Mouse (Mus musculus) liver, adult 2 months (tissue): ENCODE data around the gene Slain1. TPM values are rescaled to one million over a fixed set of nuclear protein-coding genes. Genes with fewer than 3 reads are reported as not detected.

Experiments used
- DNase-seq: peaks from one replicate; pipeline ENCODE4 v3.0.0-alpha.2; 2011; ENCODE audit warnings: low read depth, low spot score; ENCODE audit errors: extremely low read depth
- H3K27ac ChIP-seq: fragments of 200-500 bp; replicated peaks from 2 replicates; pipeline ENCODE4 v1.5.1; 2012; ENCODE audit warnings: low read depth, mild to moderate bottlenecking, control low read depth, inconsistent platforms, low read length; ENCODE audit not compliant: insufficient read depth
- H3K27me3 ChIP-seq: fragments of 200-500 bp; 2 replicates; pipeline ENCODE4 v1.6.1; 2012; ENCODE audit warnings: mild to moderate bottlenecking, moderate library complexity, low read length, inconsistent platforms; ENCODE audit not compliant: control insufficient read depth, insufficient read depth
- H3K36me3 ChIP-seq: fragments of 200-500 bp; 2 replicates; pipeline ENCODE4 v1.6.1; 2012; ENCODE audit warnings: low read length, inconsistent platforms; ENCODE audit not compliant: control insufficient read depth, insufficient read depth
- H3K4me1 ChIP-seq: fragments of 200-500 bp; 2 replicates; pipeline ENCODE4 v1.6.1; 2011; ENCODE audit warnings: low read length; ENCODE audit not compliant: control insufficient read depth, insufficient read depth
- H3K4me3 ChIP-seq: fragments of 200-500 bp; 2 replicates; pipeline ENCODE4 v1.5.1; 2011; ENCODE audit warnings: low read depth, mild to moderate bottlenecking, control low read depth, low read length, moderate library complexity; ENCODE audit not compliant: insufficient read depth
- H3K79me2 ChIP-seq: fragments of 200-500 bp; 2 replicates; pipeline ENCODE4 v1.6.1; 2012; ENCODE audit warnings: inconsistent platforms, mild to moderate bottlenecking, low read length, moderate library complexity; ENCODE audit not compliant: control insufficient read depth, insufficient read depth
- H3K9ac ChIP-seq: fragments of 200-500 bp; 2 replicates; pipeline ENCODE4 v1.6.1; 2012; ENCODE audit warnings: low read depth, mild to moderate bottlenecking, control low read depth, inconsistent platforms, low read length
- CTCF ChIP-seq: fragments of 200-500 bp; IDR thresholded peaks from 2 replicates; pipeline ENCODE4 v1.5.1; 2011; ENCODE audit warnings: low read depth, low read length, control low read depth
- POLR2A ChIP-seq: fragments of 200-500 bp; IDR thresholded peaks from 2 replicates; pipeline ENCODE4 v1.6.1; 2011; ENCODE audit warnings: low read length, control low read depth; ENCODE audit not compliant: insufficient read depth; ENCODE audit errors: extremely low read depth
- WGBS: fragments of 180-500 bp; shearing (Covaris S2); methylation state at CpG from one replicate; pipeline ENCODE4 v1.1.7; 2018; 5-methylcytosine and 5-hydroxymethylcytosine counted together
- polyA plus RNA-seq: library from polyadenylated mRNA; depleted of rRNA; stranded (reverse); fragments of >200 nt; gene quantifications from 2 replicates; pipeline ENCODE4 v1.2.3, GENCODE M21; 2012
- total RNA-seq: library from RNA; depleted of rRNA; stranded (reverse); fragments of >200 nt; gene quantifications from 2 replicates; pipeline ENCODE4 v1.2.3, GENCODE M21; 2014

Slain1 gene
- total and polyA plus RNA-seq, 2 experiments = 0.09 to 0.31 TPM

GRCm38 (mm10) chr14:103626100-103626499, 23.9 kb upstream of the Slain1 start:
- Histone ChIP-seq H3K4me3 (no peak overlapping the region), H3K9ac (no peak overlapping the region), H3K27ac (no peak overlapping the region), H3K27me3 (peaks cover 3% of the 10 kb centered on the region; the same call in 1 of the 2 replicates), H3K79me2 (no peaks in the 10 kb centered on the region), H3K4me1 (no peaks in the 10 kb centered on the region), H3K36me3 (no peaks in the 10 kb centered on the region)
- WGBS = 84% methylated on average over 6 of the region's 6 CpGs
- TF ChIP-seq POLR2A (no peak), CTCF (no peak)
- no peak for DNase-seq

GRCm38 (mm10) chr14:103629639-103630364, 20.2 kb upstream of the Slain1 start:
- Histone ChIP-seq H3K27me3 (peaks cover 3% of the 10 kb centered on the region; the same call in 1 of the 2 replicates), H3K4me3 (no peak overlapping the region), H3K36me3 (no peaks in the 10 kb centered on the region), H3K79me2 (no peaks in the 10 kb centered on the region), H3K27ac (no peak overlapping the region), H3K9ac (no peak overlapping the region), H3K4me1 (no peaks in the 10 kb centered on the region)
- 87% methylated on average over 7 of the region's 7 CpGs for WGBS
- no peak for DNase-seq
- TF ChIP-seq POLR2A (no peak), CTCF (no peak)

GRCm38 (mm10) chr14:103630545-103630944, 19.5 kb upstream of the Slain1 start:
- Histone ChIP-seq H3K27ac (no peak overlapping the region), H3K4me3 (no peak overlapping the region), H3K27me3 (peaks cover 3% of the 10 kb centered on the region; the same call in 1 of the 2 replicates), H3K4me1 (no peaks in the 10 kb centered on the region), H3K79me2 (no peaks in the 10 kb centered on the region), H3K9ac (no peak overlapping the region), H3K36me3 (no peaks in the 10 kb centered on the region)
- WGBS = 80% methylated on average over 8 of the region's 8 CpGs
- no peak for TF ChIP-seq CTCF
- no peak for TF ChIP-seq POLR2A
- no peak for DNase-seq

GRCm38 (mm10) chr14:103643933-103644332, 6.1 kb upstream of the Slain1 start:
- no peaks in the 10 kb centered on the region for H3K4me1 ChIP-seq
- TF ChIP-seq CTCF (no peak), POLR2A (no peak)
- no peak overlapping the region for H3K9ac ChIP-seq
- 67% methylated on average over 3 of the region's 3 CpGs for WGBS
- peaks cover 2% of the 10 kb centered on the region; the same call in 1 of the 2 replicates for H3K27me3 ChIP-seq
- no peak overlapping the region for H3K27ac ChIP-seq
- no peak for DNase-seq
- no peaks in the 10 kb centered on the region for H3K79me2 ChIP-seq
- no peaks in the 10 kb centered on the region for H3K36me3 ChIP-seq
- no peak overlapping the region for H3K4me3 ChIP-seq

- Histone ChIP-seq H3K79me2 (no peaks in the 10 kb centered on the region), H3K27me3 (peaks cover 14% of the 10 kb centered on the region), H3K4me1 (no peaks in the 10 kb centered on the region; the same call in 1 of the 2 replicates), H3K36me3 (no peaks in the 10 kb centered on the region), H3K4me3 (no peak overlapping the region), H3K27ac (no peak overlapping the region), H3K9ac (no peak overlapping the region)
- no peak for DNase-seq
- 86% methylated on average over 2 of the region's 2 CpGs for WGBS
- TF ChIP-seq POLR2A (no peak), CTCF (no peak)
These were observed 2.0 kb upstream of the Slain1 start for GRCm38 (mm10) chr14:103647981-103648380.

GRCm38 (mm10) chr14:103648623-103649255, 1.3 kb upstream of the Slain1 start:
- Histone ChIP-seq H3K27ac (no peak overlapping the region), H3K4me1 (no peaks in the 10 kb centered on the region; the same call in 1 of the 2 replicates), H3K36me3 (no peaks in the 10 kb centered on the region), H3K27me3 (peaks cover 14% of the 10 kb centered on the region), H3K9ac (no peak overlapping the region), H3K4me3 (no peak overlapping the region), H3K79me2 (no peaks in the 10 kb centered on the region)
- DNase-seq = no peak
- no peak for TF ChIP-seq POLR2A
- no peak for TF ChIP-seq CTCF
- 37% methylated on average over 12 of the region's 12 CpGs for WGBS
